Mouse (Mus musculus) activated CD4-positive, CD25-positive, alpha-beta regulatory T cell, adult 4 months (primary cell): ENCODE results near the gene Nhsl2. TPM values are rescaled to one million over a fixed set of nuclear protein-coding genes. Genes with fewer than 3 reads are reported as not detected.

ENCODE experiments used
- ATAC-seq: one replicate; pipeline ENCODE4 v1.8.0; 2017
- polyA plus RNA-seq, 2 experiments: library from polyadenylated mRNA; unstranded; fragments of 100-300 nt; shearing (Covaris generic); gene quantifications; one replicate each; pipeline ENCODE4 v1.2.1; 2017

Nhsl2 gene
- polyA plus RNA-seq, 2 experiments from 2014 or later: 1.6 to 3.3 TPM

- ATAC-seq: no peak
These were observed 137.6 kb downstream of the Nhsl2 start for GRCm38 (mm10) chrX:101986657-101987367.

GRCm38 (mm10) chrX:101993841-101994571 is 144.8 kb downstream of the Nhsl2 start:
- ATAC-seq: no peak

- no peak for ATAC-seq
These were observed 147.5 kb downstream of the Nhsl2 start for GRCm38 (mm10) chrX:101996726-101997125.

GRCm38 (mm10) chrX:102003632-102004315 is 154.6 kb downstream of the Nhsl2 start:
- no peak for ATAC-seq

- ATAC-seq: no peak
These were observed 155.2 kb downstream of the Nhsl2 start for GRCm38 (mm10) chrX:102004370-102004769.

GRCm38 (mm10) chrX:102005141-102005641 is 156.0 kb downstream of the Nhsl2 start:
- ATAC-seq: no peak

- no peak for ATAC-seq
These were observed 158.8 kb downstream of the Nhsl2 start for GRCm38 (mm10) chrX:102007935-102008334.

- ATAC-seq: no peak
These were observed 168.2 kb downstream of the Nhsl2 start for GRCm38 (mm10) chrX:102017213-102017923.

- no peak for ATAC-seq
These were observed 169.7 kb downstream of the Nhsl2 start for GRCm38 (mm10) chrX:102018890-102019289.

- ATAC-seq: no peak
These were observed 170.5 kb downstream of the Nhsl2 start for GRCm38 (mm10) chrX:102019471-102020240.

- no peak for ATAC-seq
These were observed 175.8 kb downstream of the Nhsl2 start for GRCm38 (mm10) chrX:102024976-102025375.

GRCm38 (mm10) chrX:102031851-102032250 is 182.7 kb downstream of the Nhsl2 start:
- ATAC-seq: peak; percentile 99

- ATAC-seq: no peak
These were observed 183.2 kb downstream of the Nhsl2 start for GRCm38 (mm10) chrX:102032431-102032830.

- ATAC-seq: no peak
These were observed 184.4 kb downstream of the Nhsl2 start for GRCm38 (mm10) chrX:102033566-102033965.

GRCm38 (mm10) chrX:102035671-102036070 is 186.5 kb downstream of the Nhsl2 start:
- no peak for ATAC-seq

GRCm38 (mm10) chrX:102036866-102037361 is 187.7 kb downstream of the Nhsl2 start:
- peak; percentile 63 for ATAC-seq

GRCm38 (mm10) chrX:102037506-102037905 is 188.3 kb downstream of the Nhsl2 start:
- ATAC-seq: no peak

- no peak for ATAC-seq
These were observed 192.4 kb downstream of the Nhsl2 start for GRCm38 (mm10) chrX:102041562-102041961.

- ATAC-seq: peak; percentile 63
These were observed 193.2 kb downstream of the Nhsl2 start for GRCm38 (mm10) chrX:102042386-102042785.

- no peak for ATAC-seq
These were observed 201.4 kb downstream of the Nhsl2 start for GRCm38 (mm10) chrX:102050552-102050951.

GRCm38 (mm10) chrX:102051225-102051624 is 202.0 kb downstream of the Nhsl2 start:
- ATAC-seq: no peak

GRCm38 (mm10) chrX:102053371-102053770 is 204.2 kb downstream of the Nhsl2 start:
- ATAC-seq: no peak
